Mouse (Mus musculus) MEL (cell line): ENCODE data around the gene Ppp1r10. TPM values are rescaled to one million over a fixed set of nuclear protein-coding genes. Genes with fewer than 3 reads are reported as not detected.
"Not testable (repeated sequence)": the region's sequence is repeated elsewhere in the genome, so short reads cannot be mapped to it uniquely, and the experiment has no call there.

Experiments
- DNase-seq: peaks from one replicate; pipeline ENCODE4 v3.0.0; 2011; ENCODE audit warnings: low read depth, low spot score
- H3K27ac ChIP-seq: 2 replicates; pipeline ENCODE4 v1.5.1; 2012; ENCODE audit warnings: low read depth, mild to moderate bottlenecking, control low read depth, low read length, moderate library complexity; ENCODE audit not compliant: control insufficient read depth
- H3K27me3 ChIP-seq, 2 experiments: fragments of 150-350 bp in 1 of 2; sonication (generic) in 1 of 2; 2 replicates each; pipeline ENCODE4 v1.6.1; 2012; ENCODE audit warnings: low read length in 2 of 2, mild to moderate bottlenecking in 2 of 2, improper control_type of control experiment in 1 of 2, moderate library complexity in 1 of 2; ENCODE audit not compliant: insufficient read depth in 2 of 2, control insufficient read depth in 1 of 2
- H3K36me3 ChIP-seq, 2 experiments: 2 replicates each; pipeline ENCODE4 v1.6.1; 2012 to 2014; ENCODE audit warnings: low read length in 2 of 2, improper control_type of control experiment in 1 of 2, inconsistent platforms in 1 of 2, mild to moderate bottlenecking in 1 of 2; ENCODE audit not compliant: insufficient read depth in 2 of 2, control insufficient read depth in 1 of 2
- H3K4me1 ChIP-seq, 2 experiments: fragments of 150-350 bp in 1 of 2; sonication (generic) in 1 of 2; 2 replicates each; pipeline ENCODE4 v1.6.1; 2012; ENCODE audit warnings: low read length in 2 of 2, improper control_type of control experiment in 1 of 2, mild to moderate bottlenecking in 1 of 2; ENCODE audit not compliant: insufficient read depth in 2 of 2, control insufficient read depth in 1 of 2
- H3K4me3 ChIP-seq, 2 experiments: fragments of 150-350 bp in 1 of 2; sonication (generic) in 1 of 2; 2 replicates each; pipeline ENCODE4 v1.5.1; 2012; ENCODE audit warnings: low read depth in 2 of 2, low read length in 2 of 2, mild to moderate bottlenecking in 2 of 2, moderate library complexity in 2 of 2, control low read depth in 1 of 2, improper control_type of control experiment in 1 of 2; ENCODE audit not compliant: control insufficient read depth in 1 of 2, insufficient read depth in 1 of 2
- H3K79me2 ChIP-seq: 2 replicates; pipeline ENCODE4 v1.6.1; 2012; ENCODE audit warnings: mild to moderate bottlenecking, low read length, moderate library complexity; ENCODE audit not compliant: control insufficient read depth, poor library complexity, insufficient read depth
- H3K9ac ChIP-seq: 2 replicates; pipeline ENCODE4 v1.6.1; 2012; ENCODE audit warnings: low read depth, mild to moderate bottlenecking, control low read depth, low read length, moderate library complexity; ENCODE audit not compliant: control insufficient read depth, poor library complexity, severe bottlenecking
- H3K9me3 ChIP-seq: fragments of 150-350 bp; sonication (generic); replicated peaks from 2 replicates; pipeline ENCODE4 v1.6.1; 2012; ENCODE audit warnings: mild to moderate bottlenecking, low read length, improper control_type of control experiment, moderate library complexity; ENCODE audit not compliant: insufficient read depth
- BHLHE40 ChIP-seq: IDR thresholded peaks from 2 replicates; pipeline ENCODE4 v1.6.1; 2012; ENCODE audit warnings: low read depth, mild to moderate bottlenecking, inconsistent platforms, low read length, improper control_type of control experiment, borderline replicate concordance
- CTCF ChIP-seq, 3 experiments: IDR thresholded peaks in 2 of 3; conservative IDR thresholded peaks in 1 of 3; 2 replicates each; pipeline ENCODE4 v1.5.1; 2011 to 2012; ENCODE audit warnings: low read length in 3 of 3, low read depth in 2 of 3, mild to moderate bottlenecking in 2 of 3, improper control_type of control experiment in 1 of 3, inconsistent platforms in 1 of 3, mixed read lengths in 1 of 3, moderate library complexity in 1 of 3; ENCODE audit not compliant: control insufficient read depth in 1 of 3, insufficient read depth in 1 of 3, poor library complexity in 1 of 3, severe bottlenecking in 1 of 3
- EP300 ChIP-seq, 2 experiments: IDR thresholded peaks; 2 replicates each; pipeline ENCODE4 v1.6.1; 2011; ENCODE audit warnings: improper control_type of control experiment in 2 of 2, low read length in 2 of 2, low read depth in 1 of 2, mild to moderate bottlenecking in 1 of 2
- ETS1 ChIP-seq: IDR thresholded peaks from 2 replicates; pipeline ENCODE4 v1.6.1; 2012; ENCODE audit warnings: low read depth, mild to moderate bottlenecking, inconsistent platforms, low read length, improper control_type of control experiment, moderate library complexity
- GABPA ChIP-seq: IDR thresholded peaks from 2 replicates; pipeline ENCODE4 v1.6.1; 2012; ENCODE audit warnings: low read depth, mild to moderate bottlenecking, inconsistent platforms, low read length, improper control_type of control experiment, moderate library complexity
- GATA1 ChIP-seq: IDR thresholded peaks from 2 replicates; pipeline ENCODE4 v1.6.1; 2011; ENCODE audit warnings: low read depth, low read length, improper control_type of control experiment
- HCFC1 ChIP-seq: IDR thresholded peaks from 2 replicates; pipeline ENCODE4 v1.6.1; 2012; ENCODE audit warnings: low read depth, mild to moderate bottlenecking, inconsistent platforms, low read length, improper control_type of control experiment, moderate library complexity
- JUND ChIP-seq: IDR thresholded peaks from 2 replicates; pipeline ENCODE4 v1.6.1; 2011; ENCODE audit warnings: low read depth, mild to moderate bottlenecking, improper control_type of control experiment, low read length
- KAT2A ChIP-seq: conservative IDR thresholded peaks from 2 replicates; pipeline ENCODE4 v1.6.1; 2012; ENCODE audit warnings: low read depth, low read length, improper control_type of control experiment, inconsistent platforms
- MAFK ChIP-seq: IDR thresholded peaks from 2 replicates; pipeline ENCODE4 v1.6.1; 2011; ENCODE audit warnings: low read depth, mild to moderate bottlenecking, low read length, improper control_type of control experiment, borderline replicate concordance
- MEF2A ChIP-seq: IDR thresholded peaks from 2 replicates; pipeline ENCODE4 v1.6.1; 2014; ENCODE audit warnings: low read depth, mild to moderate bottlenecking, inconsistent platforms, low read length, improper control_type of control experiment; ENCODE audit not compliant: poor library complexity, insufficient replicate concordance, severe bottlenecking; ENCODE audit errors: extremely low read depth
- MXI1 ChIP-seq: IDR thresholded peaks from 2 replicates; pipeline ENCODE4 v1.6.1; 2011; ENCODE audit warnings: mild to moderate bottlenecking, low read depth, low read length, improper control_type of control experiment
- MYB ChIP-seq: IDR thresholded peaks from 2 replicates; pipeline ENCODE4 v1.6.1; 2011; ENCODE audit warnings: mild to moderate bottlenecking, low read depth, low read length, improper control_type of control experiment
- MYC ChIP-seq: IDR thresholded peaks from 2 replicates; pipeline ENCODE4 v1.6.1; 2011; ENCODE audit warnings: low read depth, mild to moderate bottlenecking, low read length, improper control_type of control experiment, moderate library complexity
- NRF1 ChIP-seq: IDR thresholded peaks from 2 replicates; pipeline ENCODE4 v1.6.1; 2014; ENCODE audit warnings: low read depth, mild to moderate bottlenecking, inconsistent platforms, low read length, improper control_type of control experiment, moderate library complexity; ENCODE audit not compliant: poor library complexity, insufficient read depth, severe bottlenecking
- POLR2A ChIP-seq, 2 experiments: IDR thresholded peaks; 2 replicates each; pipeline ENCODE4 v1.6.1; 2011 to 2012; ENCODE audit warnings: low read length in 2 of 2, mild to moderate bottlenecking in 2 of 2, control low read depth in 1 of 2, improper control_type of control experiment in 1 of 2, low read depth in 1 of 2, moderate library complexity in 1 of 2; ENCODE audit not compliant: control insufficient read depth in 1 of 2, insufficient read depth in 1 of 2, poor library complexity in 1 of 2
- RAD21 ChIP-seq: IDR thresholded peaks from 2 replicates; pipeline ENCODE4 v1.6.1; 2011; ENCODE audit warnings: mild to moderate bottlenecking, low read depth, low read length, improper control_type of control experiment
- SIN3A ChIP-seq: IDR thresholded peaks from 2 replicates; pipeline ENCODE4 v1.6.1; 2012; ENCODE audit warnings: low read length, improper control_type of control experiment, inconsistent platforms
- SMC3 ChIP-seq: IDR thresholded peaks from 2 replicates; pipeline ENCODE4 v1.6.1; 2011; ENCODE audit warnings: low read depth, low read length, improper control_type of control experiment
- TAL1 ChIP-seq: IDR thresholded peaks from 2 replicates; pipeline ENCODE4 v1.6.1; 2012; ENCODE audit warnings: mild to moderate bottlenecking, inconsistent platforms, low read length, moderate library complexity, mixed read lengths
- TCF12 ChIP-seq: IDR thresholded peaks from 2 replicates; pipeline ENCODE4 v1.6.1; 2014; ENCODE audit warnings: low read depth, mild to moderate bottlenecking, inconsistent platforms, low read length, improper control_type of control experiment, moderate library complexity
- UBTF ChIP-seq: IDR thresholded peaks from 2 replicates; pipeline ENCODE4 v1.6.1; 2012; ENCODE audit warnings: low read depth, mild to moderate bottlenecking, inconsistent platforms, low read length, improper control_type of control experiment, moderate library complexity, borderline replicate concordance; ENCODE audit not compliant: insufficient read depth
- ZC3H11A ChIP-seq: IDR thresholded peaks from 2 replicates; pipeline ENCODE4 v1.6.1; 2012; ENCODE audit warnings: low read depth, mild to moderate bottlenecking, inconsistent platforms, low read length, improper control_type of control experiment
- ZNF384 ChIP-seq: IDR thresholded peaks from 2 replicates; pipeline ENCODE4 v1.6.1; 2012; ENCODE audit warnings: low read depth, mild to moderate bottlenecking, inconsistent platforms, low read length, improper control_type of control experiment
- polyA plus RNA-seq, 2 experiments: library from polyadenylated mRNA; stranded (reverse) in 1 of 2; unstranded in 1 of 2; fragments of >175 nt in 1 of 2; fragments of >200 nt in 1 of 2; gene quantifications; 2 replicates each; pipeline versions ENCODE4 v1.2.1 to v1.2.4; 2012; ENCODE audit warnings: low replicate concordance in 2 of 2, low read depth in 1 of 2; ENCODE audit not compliant: insufficient read length in 2 of 2, insufficient read depth in 1 of 2, missing spikeins in 1 of 2
- total RNA-seq: library from RNA; depleted of rRNA; stranded (reverse); fragments of 300-350 nt; gene quantifications from 2 replicates; pipeline ENCODE4 v1.2.3, GENCODE M21; 2012

Gene Ppp1r10
- total and polyA plus RNA-seq, 3 experiments, result 25.3 to 61.4 TPM; not detected in 1

DNA sequence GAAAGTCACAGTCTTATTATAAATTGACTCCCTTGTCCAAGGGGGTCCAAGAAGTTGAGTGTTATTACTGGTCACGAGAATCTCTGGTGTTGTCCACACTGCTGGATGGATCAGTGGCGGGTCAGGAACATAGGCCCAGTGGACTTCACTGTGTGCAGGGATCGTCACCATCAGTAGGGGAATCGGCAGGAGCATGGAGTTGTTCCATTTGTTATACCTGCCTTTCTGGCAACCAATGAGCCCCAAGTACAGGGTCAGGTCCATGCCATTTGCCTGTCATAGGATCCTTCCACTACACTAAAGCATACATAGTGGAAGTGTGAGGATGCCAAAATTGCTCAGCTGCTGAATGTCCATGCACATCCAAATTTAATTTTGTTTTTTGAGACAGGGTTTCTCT, 16.4 kb downstream of the Ppp1r10 start:
- Histone ChIP-seq H3K4me1 (peaks cover 2 to 10% of the 10 kb centered on the region in 2 experiments; a peak in 3 of 4 replicates), H3K79me2 (peaks cover 1% of the 10 kb centered on the region; the same call in 1 of the 2 replicates), H3K27ac (no peak overlapping the region), H3K4me3 (no peak overlapping the region), H3K36me3 (peaks cover 5 to 11% of the 10 kb centered on the region in 2 experiments; a peak in 3 of 4 replicates), H3K9me3 (no peaks in the 10 kb centered on the region), H3K27me3 (no peaks in the 10 kb centered on the region), H3K9ac (no peak overlapping the region)
- DNase-seq, result no peak
- TF ChIP-seq KAT2A (no peak), RAD21 (no peak), BHLHE40 (no peak)

DNA sequence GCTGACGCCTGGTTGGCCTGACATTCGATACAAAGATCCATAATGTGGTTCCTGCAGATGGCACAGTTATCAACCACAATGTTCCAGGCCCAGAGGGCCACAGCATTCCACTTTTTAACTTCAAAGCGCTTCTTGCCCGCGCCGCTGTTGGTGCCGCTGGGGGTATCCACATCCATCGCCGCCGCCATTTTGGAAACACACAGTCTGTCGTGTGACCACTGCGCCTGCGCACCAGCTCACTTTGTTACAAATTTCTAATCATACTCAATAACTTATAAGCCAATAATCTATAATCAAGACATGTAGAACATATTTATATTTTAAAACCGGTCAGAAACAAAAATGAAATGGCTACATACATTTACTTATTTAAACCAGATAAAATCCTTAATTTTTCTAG, 19.5 kb downstream of the Ppp1r10 start:
- not testable (repeated sequence) for H3K9ac ChIP-seq, H3K79me2 ChIP-seq, H3K9me3 ChIP-seq, H3K27ac ChIP-seq, H3K36me3 ChIP-seq, H3K27me3 ChIP-seq, DNase-seq, H3K4me3 ChIP-seq, H3K4me1 ChIP-seq

DNA sequence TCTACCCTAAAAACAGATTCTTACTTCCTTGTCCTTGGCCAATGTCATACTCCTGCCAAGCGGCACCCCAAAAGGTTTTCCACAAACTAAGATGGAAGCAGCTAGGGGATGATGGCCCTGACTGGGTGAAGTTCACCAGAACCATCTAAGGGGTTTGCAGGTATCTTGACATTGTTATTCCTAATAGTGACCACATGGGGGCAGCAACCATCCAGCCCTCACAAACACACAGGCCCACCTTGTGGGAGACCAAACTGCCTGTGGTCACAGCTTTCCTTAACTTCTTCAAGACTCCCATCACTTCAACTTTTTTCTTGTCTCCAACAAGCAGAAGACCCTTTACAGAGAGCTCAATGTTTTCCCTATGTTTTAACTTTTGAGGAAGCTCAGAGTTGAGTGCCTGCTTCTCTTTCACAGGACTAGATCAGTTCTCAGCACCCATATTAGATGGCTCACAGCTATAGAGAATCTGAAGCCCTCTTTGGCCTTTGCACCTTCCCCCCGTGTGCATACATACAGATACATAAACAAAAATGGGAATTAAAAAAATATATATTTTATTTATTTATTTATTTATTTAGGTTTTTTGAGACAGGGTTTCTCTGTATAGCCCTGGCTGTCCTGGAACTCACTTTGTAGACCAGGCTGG, 21.6 kb downstream of the Ppp1r10 start:
- peak; percentile 89 for DNase-seq
- no peaks in the 10 kb centered on the region for H3K27me3 ChIP-seq
- H3K79me2 ChIP-seq, result no peaks in the 10 kb centered on the region
- no peaks in the 10 kb centered on the region for H3K4me1 ChIP-seq
- no peaks in the 10 kb centered on the region for H3K36me3 ChIP-seq
- H3K4me3 ChIP-seq, result no peak overlapping the region
- no peaks in the 10 kb centered on the region for H3K9me3 ChIP-seq
- no peak overlapping the region for H3K27ac ChIP-seq
- H3K9ac ChIP-seq, result no peak overlapping the region
- TF ChIP-seq GABPA (no peak), NRF1 (no peak), TAL1 (no peak), ETS1 (peak; percentile 29; the same call in 1 of the 2 replicates), MXI1 (no peak), CTCF (IDR thresholded peaks at IDR 0.05 in 2 of 3, conservative IDR thresholded peaks at IDR 0.05 in 1 of 3; ENCODE audit: control insufficient read depth in 1 of 3, insufficient read depth in 1 of 3, low read depth in 2 of 3, low read length in 3 of 3, poor library complexity in 1 of 3, severe bottlenecking in 1 of 3) (peak; percentile 79 to 83 (median 80)), MEF2A (no peak), ZC3H11A (peak; percentile 82), ZNF384 (no peak), MYC (0 out of 2 replicates have a peak, but pooled peaks have one; percentile 28), GATA1 (no peak), MYB (no peak), UBTF (no peak), HCFC1 (0 out of 2 replicates have a peak, but pooled peaks have one; percentile 35), TCF12 (no peak), BHLHE40 (no peak), KAT2A (no peak), SMC3 (peak; percentile 84), JUND (0 out of 2 replicates have a peak, but pooled peaks have one; percentile 19), EP300 (IDR thresholded peaks at IDR 0.05; ENCODE audit: low read depth in 1 of 2, low read length in 2 of 2) (no peak), MAFK (no peak), POLR2A (IDR thresholded peaks at IDR 0.05; ENCODE audit: control insufficient read depth in 1 of 2, insufficient read depth in 1 of 2, low read depth in 1 of 2, low read length in 2 of 2, poor library complexity in 1 of 2) (no peak), SIN3A (0 out of 2 replicates have a peak, but pooled peaks have one; percentile 46)
